Mouse (Mus musculus) CD4-positive, CD25-positive, alpha-beta regulatory T cell, adult 4 months (primary cell): ENCODE data around the gene Ift140. TPM values are rescaled to one million over a fixed set of nuclear protein-coding genes. Genes with fewer than 3 reads are reported as not detected.
"Not testable (repeated sequence)": the region's sequence is repeated elsewhere in the genome, so short reads cannot be mapped to it uniquely, and the experiment has no call there.

Source experiments
- ATAC-seq: one replicate; pipeline ENCODE4 v1.8.0; 2017
- polyA plus RNA-seq, 2 experiments: library from polyadenylated mRNA; unstranded; fragments of 100-300 nt; shearing (Covaris generic); gene quantifications; one replicate each; pipeline ENCODE4 v1.2.1; 2017

Gene Ift140
- polyA plus RNA-seq, 2 experiments from 2014 or later: 12.3 to 25.1 TPM

GRCm38 (mm10) chr17:25120406-25120805, 104.5 kb downstream of the Ift140 start, which contains the start of gene Ptx4:
Ptx4 (plus strand) TSS chr17:25120760.
- ATAC-seq: no peak

DNA sequence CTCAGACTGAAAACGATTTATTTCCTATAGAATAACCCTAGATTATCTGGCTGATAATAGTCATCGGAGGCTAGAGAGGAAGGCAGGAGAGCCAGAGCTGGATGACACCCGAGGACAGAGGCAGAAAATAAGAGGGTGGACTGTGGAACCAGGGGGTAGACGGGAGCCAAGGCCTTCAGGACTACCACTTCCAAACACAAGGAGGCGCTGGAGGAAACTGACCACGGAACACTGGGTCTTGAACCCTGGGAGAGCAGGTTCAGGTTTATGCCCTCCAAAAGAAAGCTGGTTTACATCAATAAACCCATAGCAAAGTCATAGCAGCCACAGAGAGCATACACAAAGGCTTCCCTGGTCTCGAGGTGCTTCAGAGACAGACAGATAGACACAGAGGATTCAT, 108.1 kb downstream of the Ift140 start:
- ATAC-seq: no peak

GRCm38 (mm10) chr17:25125442-25126060, 109.7 kb downstream of the Ift140 start:
- not testable (repeated sequence) for ATAC-seq

GRCm38 (mm10) chr17:25127079-25127478, 111.2 kb downstream of the Ift140 start:
- no peak for ATAC-seq

- no peak for ATAC-seq
These were observed 111.8 kb downstream of the Ift140 start for GRCm38 (mm10) chr17:25127681-25128080.

DNA sequence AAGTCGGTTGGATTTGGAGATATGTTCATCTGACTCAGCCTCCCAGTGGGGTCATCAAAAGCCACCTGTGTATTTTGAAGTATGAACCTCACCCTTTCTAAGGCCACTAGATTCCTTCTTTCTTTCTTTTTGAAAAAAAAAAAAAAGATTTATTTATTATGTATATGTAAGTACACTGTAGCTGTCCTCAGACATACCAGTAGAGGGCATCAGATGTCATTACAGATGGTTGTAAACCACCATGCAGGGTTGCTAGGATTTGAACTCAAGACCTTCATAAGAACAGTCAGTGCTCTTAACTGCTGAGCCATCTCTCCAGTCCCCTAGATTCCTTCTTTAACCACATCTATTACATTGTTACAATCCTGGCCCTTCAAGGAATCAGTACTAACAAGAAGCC, 114.2 kb downstream of the Ift140 start:
- no peak for ATAC-seq

GRCm38 (mm10) chr17:25133275-25133698, 117.4 kb downstream of the Ift140 start, which contains the start of gene Clcn7:
Clcn7 (plus strand) TSS chr17:25133391.
- peak; percentile 96 for ATAC-seq

- no peak for ATAC-seq
These were observed 119.7 kb downstream of the Ift140 start for GRCm38 (mm10) chr17:25135622-25136021.

DNA sequence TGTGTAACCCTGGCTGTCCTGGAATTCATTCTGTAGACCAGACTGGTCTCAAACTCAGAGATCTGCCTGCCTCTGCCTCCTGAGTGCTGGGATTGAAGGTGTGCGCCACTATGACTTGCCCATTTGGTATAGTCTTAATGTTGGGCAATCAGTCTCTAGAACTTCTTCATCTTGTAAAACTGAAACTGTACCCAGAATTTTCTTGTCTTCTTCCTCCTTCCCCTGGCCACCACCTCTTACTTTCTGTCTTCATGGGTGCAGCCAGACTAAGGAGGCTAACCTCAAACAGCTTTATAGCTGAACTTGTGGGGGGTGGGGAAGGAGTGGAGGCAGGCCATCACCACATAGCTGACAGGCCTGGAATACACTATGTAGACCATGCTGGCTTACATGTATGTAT, 122.9 kb downstream of the Ift140 start:
- no peak for ATAC-seq

DNA sequence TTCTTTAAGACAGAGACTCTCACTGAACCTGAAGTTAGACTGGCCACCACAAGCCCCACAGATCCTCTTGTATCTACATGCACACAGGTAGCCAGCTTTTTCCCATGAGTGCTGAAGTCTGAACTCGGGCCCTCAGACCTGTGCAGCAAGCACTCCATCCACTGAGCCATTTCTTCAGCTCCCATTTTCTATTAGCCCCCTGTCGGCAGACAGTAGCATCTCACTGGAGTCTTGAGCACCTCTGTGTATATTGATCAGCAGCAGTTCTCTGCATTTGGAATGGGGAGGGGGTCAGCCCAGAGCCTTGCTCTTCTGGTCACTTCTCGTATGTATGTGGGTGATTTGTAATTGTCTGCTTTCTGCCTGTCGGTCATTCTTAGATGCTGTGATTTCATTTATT, 124.1 kb downstream of the Ift140 start:
- no peak for ATAC-seq

Other genes starting within 250 kb of the Ift140 start
- gene Meiob, start 211.8 kb upstream of the Ift140 start, polyA plus RNA-seq: under 1 TPM in 1 of 2 experiments, not detected in 1; 0.24 TPM
- 10 to 100 TPM; 27.0 to 31.8 TPM for gene Hagh, start 175.9 kb upstream of the Ift140 start, polyA plus RNA-seq
- gene Fahd1, start 165.7 kb upstream of the Ift140 start, polyA plus RNA-seq: 1 to 10 TPM; 2.7 to 2.8 TPM
- not detected for gene Igfals, start 150.1 kb upstream of the Ift140 start, polyA plus RNA-seq
- 100 to 1,000 TPM in 1 of 2 experiments, 10 to 100 TPM in 1; 76.6 to 104 TPM for gene Nubp2, start 129.7 kb upstream of the Ift140 start, polyA plus RNA-seq
- gene Spsb3, start 129.4 kb upstream of the Ift140 start, polyA plus RNA-seq: 10 to 100 TPM; 53.0 to 59.5 TPM
- gene Eme2, start 121.0 kb upstream of the Ift140 start, polyA plus RNA-seq: 10 to 100 TPM; 19.9 to 41.4 TPM
- gene Mrps34, start 121.0 kb upstream of the Ift140 start, polyA plus RNA-seq: 10 to 100 TPM; 74.5 to 78.5 TPM
- gene Nme3, start 119.6 kb upstream of the Ift140 start, polyA plus RNA-seq: 10 to 100 TPM; 40.7 to 52.5 TPM
- gene Mapk8ip3, start 79.1 kb upstream of the Ift140 start, polyA plus RNA-seq: 10 to 100 TPM; 31.7 to 41.9 TPM
- gene Jpt2, start 55.4 kb upstream of the Ift140 start, polyA plus RNA-seq: 10 to 100 TPM; 28.2 to 39.5 TPM
- 1 to 10 TPM; 6.1 to 7.4 TPM for gene Cramp1l, start 297 bp upstream of the Ift140 start, polyA plus RNA-seq
- under 1 TPM; 0.56 to 0.79 TPM for gene Tmem204, start 67.5 kb downstream of the Ift140 start, polyA plus RNA-seq
- gene Telo2, start 99.9 kb downstream of the Ift140 start, polyA plus RNA-seq: 10 to 100 TPM; 24.4 to 36.8 TPM
- gene Ptx4, start 104.7 kb downstream of the Ift140 start, polyA plus RNA-seq: not detected
- gene Clcn7, start 117.3 kb downstream of the Ift140 start, polyA plus RNA-seq: 10 to 100 TPM; 18.2 to 33.2 TPM
- not detected for gene Ccdc154, start 146.4 kb downstream of the Ift140 start, polyA plus RNA-seq
- gene Gm38655, start 159.4 kb downstream of the Ift140 start, polyA plus RNA-seq: not detected
- 10 to 100 TPM; 15.6 to 20.7 TPM for gene BC003965, start 168.5 kb downstream of the Ift140 start, polyA plus RNA-seq
- gene Unkl, start 172.3 kb downstream of the Ift140 start, polyA plus RNA-seq: 10 to 100 TPM; 18.4 to 30.0 TPM
- gene Gnptg, start 224.0 kb downstream of the Ift140 start, polyA plus RNA-seq: 10 to 100 TPM; 76.7 to 77.2 TPM
- gene Tsr3, start 224.1 kb downstream of the Ift140 start, polyA plus RNA-seq: 10 to 100 TPM; 35.1 to 36.0 TPM
- 10 to 100 TPM; 14.4 to 31.1 TPM for gene Baiap3, start 240.3 kb downstream of the Ift140 start, polyA plus RNA-seq